ENCODE assay signal across 15 mouse cellular contexts in genomic region chrX:162443387-162443786, GRCm38 (mm10).
DNase-seq lines count a peak whose midpoint lies in the region; ATAC-seq and TF ChIP-seq lines count a peak whose summit lies in the region.
"Had no signal": no experiment of that assay in that cellular context is flagged by ENCODE, and none has a peak within 500 bp of the region (broad histone marks: within the 10 kb centered on the region; RNA-seq: fewer than 3 reads in every experiment).

No protein-coding gene starts in this region.

- H3K9me3 ChIP-seq in liver, embryonic 14.5 days (ENCODE audit: control insufficient read depth, low read length): no peaks in the 10 kb centered on the region
- H3K9me3 ChIP-seq: embryonic facial prominence, embryonic 15.5 days; forebrain, embryonic 12.5 days; heart, embryonic 12.5 days; hindbrain, embryonic 15.5 days had no signal

- H3K27me3 ChIP-seq in liver, embryonic 14.5 days (ENCODE audit: control insufficient read depth, insufficient read depth, low read length): no peaks in the 10 kb centered on the region
- H3K27me3 ChIP-seq: hindbrain, embryonic 15.5 days had no signal

- H3K4me1 ChIP-seq in liver, embryonic 14.5 days (replicated peaks; ENCODE audit: control insufficient read depth in 2 of 2, insufficient read depth in 2 of 2, low read length in 1 of 2): peaks cover 3 to 9% of the 10 kb centered on the region in 2 experiments; a peak in 3 of 4 replicates
- H3K4me1 ChIP-seq: embryonic facial prominence, embryonic 15.5 days; forebrain, embryonic 12.5 days; heart, embryonic 12.5 days; hindbrain, embryonic 15.5 days had no signal

- TF ChIP-seq EP300 in liver, embryonic 14.5 days (IDR thresholded peaks at IDR 0.05; ENCODE audit: low read depth): no peak

- H3K9ac ChIP-seq in liver, embryonic 14.5 days (replicated peaks): no peak overlapping the region
- H3K9ac ChIP-seq: embryonic facial prominence, embryonic 15.5 days; forebrain, embryonic 12.5 days; heart, embryonic 12.5 days; hindbrain, embryonic 15.5 days had no signal

- no peaks in the 10 kb centered on the region for H3K36me3 ChIP-seq in liver, embryonic 14.5 days (replicated peaks; ENCODE audit: control insufficient read depth, insufficient read depth, low read depth)
- H3K36me3 ChIP-seq: embryonic facial prominence, embryonic 15.5 days; forebrain, embryonic 12.5 days; heart, embryonic 12.5 days; hindbrain, embryonic 15.5 days had no signal

- peak; percentile 76 for ATAC-seq in liver, embryonic 14.5 days (ENCODE audit: insufficient read depth)
- peak; percentile 44 for ATAC-seq in megakaryocyte progenitor cell, adult 5-6 weeks (replicated peaks; ENCODE audit: poor library complexity)
- ATAC-seq: forebrain, embryonic 16.5 days had no signal

- no peak overlapping the region for H3K27ac ChIP-seq in liver, embryonic 14.5 days
- H3K27ac ChIP-seq: embryonic facial prominence, embryonic 15.5 days; forebrain, embryonic 12.5 days; hindbrain, embryonic 15.5 days had no signal

- H3K4me2 ChIP-seq in liver, embryonic 14.5 days (ENCODE audit: low read depth): no peak overlapping the region
- H3K4me2 ChIP-seq: embryonic facial prominence, embryonic 15.5 days; forebrain, embryonic 12.5 days; heart, embryonic 12.5 days; hindbrain, embryonic 15.5 days had no signal

- H3K4me3 ChIP-seq in liver, embryonic 14.5 days (ENCODE audit: insufficient read depth in 1 of 2, low read depth in 2 of 2, low read length in 2 of 2): no peak overlapping the region
- H3K4me3 ChIP-seq: embryonic facial prominence, embryonic 15.5 days; forebrain, embryonic 12.5 days; heart, embryonic 12.5 days; hindbrain, embryonic 15.5 days had no signal

- TF ChIP-seq CTCF in liver, embryonic 14.5 days (IDR thresholded peaks at IDR 0.05; ENCODE audit: low read depth): no peak

- peak; percentile 23 for DNase-seq in liver
- DNase-seq in liver, embryonic 14.5 days (ENCODE audit: low read depth in 3 of 3, low spot score in 3 of 3): no peak
- DNase-seq in adipocyte (ENCODE audit: low spot score): no peak
- no peak for DNase-seq in c-Kit-positive CD71-positive TER-119-positive erythroid progenitor cells, embryonic 14.5 days (ENCODE audit: low spot score)
- no peak for DNase-seq in adrenal gland, adult 18-20 months (ENCODE audit: low spot score in 2 of 2)
- DNase-seq: adrenal gland, postnatal 25 days; cerebellum, adult 2 months; cerebellum, postnatal 10 days; gastrocnemius, postnatal 10 days had no signal

- 11% methylated on average over 1 of the region's 1 CpGs for whole genome bisulfite sequencing in liver, embryonic 14.5 days (ENCODE audit: insufficient replicate concordance)
